Mouse (Mus musculus) cerebellum, adult 9-11 months (tissue): ENCODE measurements around the gene Nsun2.
"Not testable (repeated sequence)": the region's sequence is repeated elsewhere in the genome, so short reads cannot be mapped to it uniquely, and the experiment has no call there.

Experiments used
- DNase-seq: peaks from one replicate; pipeline ENCODE4 v3.0.0; 2022

The Nsun2 gene

GRCm38 (mm10) chr13:69594577-69595256 is 61.2 kb downstream of the Nsun2 start:
- DNase-seq = no peak

GRCm38 (mm10) chr13:69595911-69596310 is 62.4 kb downstream of the Nsun2 start:
- no peak for DNase-seq

- DNase-seq = no peak
These were observed 63.0 kb downstream of the Nsun2 start for GRCm38 (mm10) chr13:69596515-69596914.

GRCm38 (mm10) chr13:69598867-69599266 is 65.3 kb downstream of the Nsun2 start:
- DNase-seq = no peak

- not testable (repeated sequence) for DNase-seq
These were observed 67.3 kb downstream of the Nsun2 start for GRCm38 (mm10) chr13:69600863-69601262.

GRCm38 (mm10) chr13:69601321-69601720 is 67.8 kb downstream of the Nsun2 start:
- no peak for DNase-seq

- DNase-seq = no peak
These were observed 71.1 kb downstream of the Nsun2 start for GRCm38 (mm10) chr13:69604670-69605069.

GRCm38 (mm10) chr13:69608734-69609133 is 75.2 kb downstream of the Nsun2 start:
- no peak for DNase-seq

GRCm38 (mm10) chr13:69610751-69611397 is 77.3 kb downstream of the Nsun2 start:
- DNase-seq = no peak

- DNase-seq = peak; percentile 100
These were observed 78.0 kb downstream of the Nsun2 start, which contains the start of gene Srd5a1 for GRCm38 (mm10) chr13:69611398-69612174. Gene Srd5a1 (minus strand): TSS chr13:69611442.

- no peak for DNase-seq
These were observed 78.6 kb downstream of the Nsun2 start for GRCm38 (mm10) chr13:69612175-69612544.

- DNase-seq = no peak
These were observed 83.2 kb downstream of the Nsun2 start for GRCm38 (mm10) chr13:69616716-69617115.

GRCm38 (mm10) chr13:69623843-69624242 is 90.3 kb downstream of the Nsun2 start:
- DNase-seq = no peak

- no peak for DNase-seq
These were observed 91.0 kb downstream of the Nsun2 start for GRCm38 (mm10) chr13:69624510-69624909.

- DNase-seq = no peak
These were observed 94.4 kb downstream of the Nsun2 start for GRCm38 (mm10) chr13:69627941-69628340.

- DNase-seq = no peak
These were observed 97.0 kb downstream of the Nsun2 start for GRCm38 (mm10) chr13:69630576-69630975.

- no peak for DNase-seq
These were observed 97.6 kb downstream of the Nsun2 start for GRCm38 (mm10) chr13:69631111-69631510.

GRCm38 (mm10) chr13:69631659-69632058 is 98.1 kb downstream of the Nsun2 start:
- DNase-seq = no peak

- no peak for DNase-seq
These were observed 100.0 kb downstream of the Nsun2 start for GRCm38 (mm10) chr13:69633551-69633950.

GRCm38 (mm10) chr13:69633988-69634387 is 100.4 kb downstream of the Nsun2 start:
- no peak for DNase-seq

GRCm38 (mm10) chr13:69635836-69636235 is 102.3 kb downstream of the Nsun2 start:
- DNase-seq = not testable (repeated sequence)

GRCm38 (mm10) chr13:69636375-69636774 is 102.8 kb downstream of the Nsun2 start:
- DNase-seq = no peak

- no peak for DNase-seq
These were observed 103.3 kb downstream of the Nsun2 start for GRCm38 (mm10) chr13:69636816-69637215.

- no peak for DNase-seq
These were observed 104.1 kb downstream of the Nsun2 start for GRCm38 (mm10) chr13:69637657-69638056.
